Mouse (Mus musculus) embryo, embryonic 11.5 days (tissue): ENCODE data around the gene Keap1.
"Not testable (repeated sequence)": the region's sequence is repeated elsewhere in the genome, so short reads cannot be mapped to it uniquely, and the experiment has no call there.

Experiments
- DNase-seq: peaks from one replicate; pipeline ENCODE4 v3.0.0-alpha.2; 2012; ENCODE audit warnings: low read depth, low spot score

The Keap1 gene

GRCm38 (mm10) chr9:21264272-21264999 is 25.3 kb upstream of the Keap1 start:
- DNase-seq, result no peak

DNA sequence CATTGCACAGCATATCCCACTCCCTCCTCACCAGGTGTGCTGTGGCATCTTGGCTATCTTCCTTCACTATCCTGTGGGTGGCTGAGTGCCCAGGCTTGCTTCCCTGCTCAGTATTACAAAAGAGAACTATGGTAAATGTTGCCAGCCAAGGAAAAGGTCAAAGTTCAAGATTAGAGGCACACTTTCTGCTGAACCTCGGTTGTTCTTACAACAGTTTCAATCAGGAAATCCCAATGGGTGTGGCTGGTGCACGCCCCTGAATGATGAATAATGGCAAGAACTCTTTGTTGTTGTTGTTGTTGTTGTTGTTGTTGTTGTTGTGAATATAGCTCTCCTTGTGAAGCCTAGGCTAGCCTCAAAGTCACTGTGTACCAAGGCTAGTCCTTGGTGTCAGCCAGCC is 22.7 kb upstream of the Keap1 start:
- no peak for DNase-seq

DNA sequence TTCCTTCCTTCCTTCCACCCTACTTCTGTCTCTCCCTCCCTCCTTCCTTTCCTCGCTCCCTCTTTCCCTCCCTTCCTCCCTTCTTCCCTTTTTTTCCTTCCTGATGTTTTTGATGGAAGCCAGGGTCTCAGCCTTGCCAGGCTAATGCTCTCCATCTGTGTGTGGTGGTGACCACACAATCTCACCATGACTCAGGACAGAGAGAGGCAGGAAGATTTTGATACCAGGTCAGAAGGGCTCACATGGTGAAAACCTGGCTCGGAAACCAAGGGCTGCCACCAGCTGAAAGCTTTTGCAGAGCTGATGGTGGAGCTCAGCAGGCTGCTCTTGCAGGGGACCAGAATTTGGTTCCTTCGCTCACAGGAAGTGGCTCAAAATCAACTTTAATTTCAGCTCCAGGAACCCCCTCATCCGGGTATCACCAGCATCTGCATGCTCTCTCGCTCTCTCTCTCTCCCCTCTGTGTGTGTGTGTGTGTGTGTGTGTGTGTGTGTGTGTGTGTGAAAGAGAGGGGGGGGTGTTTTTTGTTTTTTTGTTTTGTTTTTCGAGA is 21.4 kb upstream of the Keap1 start:
- DNase-seq, result no peak

DNA sequence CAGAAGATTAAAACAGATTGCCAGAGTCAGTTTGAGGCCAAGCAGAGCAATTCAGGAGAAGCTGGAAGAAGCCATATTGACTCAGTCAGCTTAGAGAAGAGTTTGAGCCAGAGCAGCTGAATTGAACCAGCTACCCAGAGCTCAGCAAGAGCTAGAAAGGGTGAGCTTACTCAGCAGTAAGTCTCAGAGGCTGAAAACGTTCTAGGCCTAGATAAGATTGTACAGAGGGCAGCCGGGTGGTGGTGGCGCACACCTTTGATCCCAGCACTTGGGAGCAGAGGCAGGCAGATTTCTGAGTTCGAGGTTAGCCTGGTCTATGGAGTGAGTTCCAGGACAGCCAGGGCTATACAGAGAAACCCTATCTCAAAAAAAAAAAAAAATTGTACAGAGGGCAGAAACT is 17.2 kb upstream of the Keap1 start:
- DNase-seq, result not testable (repeated sequence)

DNA sequence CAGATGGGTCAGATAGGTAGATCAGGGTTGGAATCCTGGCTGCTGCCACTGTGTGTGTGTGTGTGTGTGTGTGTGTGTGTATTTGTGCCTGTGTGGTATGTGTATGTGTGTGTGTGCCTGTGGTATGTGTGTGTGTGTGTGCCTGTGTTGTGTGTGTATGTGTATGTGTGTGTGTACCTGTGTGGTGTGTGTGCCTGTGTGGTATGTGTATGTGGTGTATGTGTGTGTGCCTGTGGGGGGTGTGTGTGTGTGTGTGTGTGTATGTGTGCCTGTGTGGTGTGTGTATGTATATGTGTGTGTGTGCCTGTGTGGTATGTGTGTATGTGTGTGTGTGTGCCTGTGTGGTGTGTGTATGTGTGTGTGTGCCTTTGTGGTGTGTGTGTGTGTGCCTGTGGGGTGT is 15.5 kb upstream of the Keap1 start:
- no peak for DNase-seq

DNA sequence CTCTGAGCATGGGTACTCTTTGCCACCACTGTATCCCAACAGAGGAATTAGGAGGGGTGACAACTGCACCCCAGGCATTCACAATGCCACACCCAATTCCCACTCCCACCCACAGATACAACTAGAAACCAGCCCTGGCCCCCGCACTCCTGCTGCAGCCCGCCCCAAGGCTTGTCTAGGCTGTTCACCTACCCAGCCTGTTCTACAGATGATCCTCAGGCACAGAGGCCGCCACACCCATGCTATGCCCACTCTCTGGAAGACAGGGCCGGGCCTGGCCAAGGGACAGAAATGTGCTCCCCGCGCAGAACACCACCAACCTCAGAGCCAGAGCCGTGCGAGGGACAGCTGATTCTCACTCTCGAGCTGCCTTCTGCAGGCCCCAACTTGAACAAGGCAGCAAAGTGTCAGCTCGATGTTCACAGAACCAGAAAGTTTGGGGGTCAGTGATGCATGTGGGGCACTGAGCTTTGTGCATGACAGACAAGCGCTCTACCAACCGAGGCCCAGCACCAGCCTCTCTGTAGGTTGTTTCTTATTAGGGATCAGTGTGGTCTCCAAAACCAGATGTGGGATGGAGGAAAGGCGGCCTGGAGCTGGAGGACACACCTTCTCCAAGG is 12.1 kb upstream of the Keap1 start:
- DNase-seq, result no peak

- no peak for DNase-seq
Observed at GRCm38 (mm10) chr9:21250509-21250908, 11.3 kb upstream of the Keap1 start.

DNA sequence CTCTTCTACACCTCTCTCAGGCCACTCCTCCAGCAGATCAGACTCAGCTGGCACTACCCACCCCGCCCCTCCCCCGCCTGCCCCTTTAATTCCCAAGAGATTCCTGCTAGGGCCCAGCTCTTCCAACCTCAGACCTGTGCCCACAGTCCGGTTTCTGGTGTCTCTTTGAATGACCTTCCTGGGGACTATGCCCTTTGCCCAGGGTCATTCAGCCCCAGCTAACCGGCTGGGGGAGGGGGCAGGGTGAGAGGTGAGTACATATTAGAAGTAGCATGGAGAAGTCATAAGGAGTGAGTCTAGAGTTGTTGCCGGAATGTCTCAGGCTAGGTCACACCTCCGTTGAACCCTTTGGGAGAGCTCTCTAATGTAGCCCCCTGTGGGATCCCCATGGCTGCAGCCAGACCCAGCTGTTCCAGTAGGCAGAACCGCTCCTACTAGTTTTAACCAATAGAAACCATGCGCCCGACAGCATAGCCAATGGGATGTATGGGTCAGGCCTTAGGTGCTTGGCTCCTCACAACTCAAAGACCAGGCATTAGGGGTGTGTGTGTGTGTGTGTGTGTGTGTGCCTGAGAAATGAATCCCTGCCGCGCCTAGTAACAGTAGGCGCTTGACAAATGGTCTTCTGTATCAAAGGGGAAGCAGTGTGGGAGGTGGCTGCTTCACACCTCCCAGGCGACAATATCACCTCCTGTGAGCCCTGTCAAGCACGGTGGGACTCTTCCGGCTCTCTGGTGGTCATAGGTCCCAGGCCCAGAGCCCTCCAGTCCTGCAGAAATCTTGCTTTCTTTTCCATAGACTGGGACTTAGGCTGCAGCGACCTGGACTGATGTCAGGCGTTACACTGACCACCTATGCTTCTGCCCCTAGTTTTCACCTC is 10.7 kb upstream of the Keap1 start:
- DNase-seq, result no peak

DNA sequence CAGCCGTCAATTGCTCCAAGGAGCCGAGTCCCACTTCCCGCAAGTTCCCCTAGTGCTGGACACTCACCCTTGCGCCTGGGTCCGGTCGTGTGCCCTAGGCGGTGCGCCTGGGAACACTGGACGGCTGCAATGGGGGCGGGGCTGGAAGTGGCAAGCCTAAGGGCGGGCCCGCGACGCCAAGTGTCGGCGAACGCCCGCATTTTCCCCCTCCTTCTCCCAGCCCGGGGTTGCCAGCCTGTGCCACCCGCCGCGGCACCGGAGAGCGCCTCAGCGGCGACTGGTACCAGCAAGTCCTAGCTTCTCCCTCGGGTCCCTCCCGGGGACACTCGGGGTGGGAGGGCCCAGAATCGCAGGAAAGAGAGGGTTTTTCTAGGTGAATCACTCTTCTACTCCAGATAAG is 9.2 kb upstream of the Keap1 start, which contains the start of gene S1pr5:
TSS of gene S1pr5 (minus strand) at position 118 of the 400 bp plus-strand sequence.
- no peak for DNase-seq

GRCm38 (mm10) chr9:21246342-21246741 is 7.2 kb upstream of the Keap1 start:
- DNase-seq, result no peak

DNA sequence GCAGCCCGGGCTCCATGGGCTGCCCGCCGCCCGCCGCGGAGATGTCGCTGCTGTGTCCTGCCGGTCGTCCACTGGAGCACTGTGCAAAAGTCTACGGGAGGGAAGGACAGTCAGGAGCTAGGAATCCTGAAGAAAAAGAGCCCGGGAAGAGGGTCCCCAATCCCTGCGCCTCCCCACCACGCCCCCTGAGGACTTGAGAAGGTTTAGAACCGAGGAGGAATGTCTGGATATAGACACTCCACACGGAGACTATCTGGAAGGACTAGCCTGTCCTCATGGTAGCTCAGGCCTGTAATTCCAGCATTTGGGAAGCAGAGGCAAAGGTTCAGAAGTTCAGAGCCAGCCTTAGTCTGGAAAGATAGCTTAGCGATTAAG is 5.9 kb upstream of the Keap1 start:
- DNase-seq, result no peak

GRCm38 (mm10) chr9:21244428-21245112 is 5.4 kb upstream of the Keap1 start:
- DNase-seq, result no peak

DNA sequence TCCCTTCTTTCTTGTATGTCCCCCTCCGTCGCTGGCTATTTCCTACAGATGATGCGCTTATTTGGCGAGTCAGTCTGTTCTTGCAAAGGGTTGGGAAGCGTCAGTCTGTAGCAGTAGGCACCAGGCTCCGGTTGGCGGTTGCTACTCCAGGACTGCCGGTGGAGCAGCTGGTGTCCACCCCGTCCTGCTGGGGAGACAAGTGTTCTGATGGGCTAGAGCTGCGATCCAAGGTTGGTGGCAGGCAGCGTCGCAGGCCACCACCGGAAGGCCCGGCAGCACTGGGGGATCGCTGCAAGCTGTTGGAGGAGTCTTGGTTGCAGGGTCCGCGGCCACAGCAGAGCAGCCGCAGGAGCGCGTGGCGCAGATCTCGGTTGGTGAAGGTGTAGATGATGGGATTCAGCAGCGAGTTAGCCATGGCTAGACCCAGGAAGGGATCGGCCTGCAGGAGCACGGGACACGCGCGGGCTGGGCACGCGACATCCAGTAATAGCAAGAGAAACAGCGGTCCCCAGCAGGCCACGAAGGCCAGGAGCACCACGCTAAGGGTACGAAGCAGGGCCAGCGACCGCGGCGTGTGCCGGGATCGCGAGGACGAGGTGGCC is 4.8 kb upstream of the Keap1 start:
- DNase-seq, result no peak

DNA sequence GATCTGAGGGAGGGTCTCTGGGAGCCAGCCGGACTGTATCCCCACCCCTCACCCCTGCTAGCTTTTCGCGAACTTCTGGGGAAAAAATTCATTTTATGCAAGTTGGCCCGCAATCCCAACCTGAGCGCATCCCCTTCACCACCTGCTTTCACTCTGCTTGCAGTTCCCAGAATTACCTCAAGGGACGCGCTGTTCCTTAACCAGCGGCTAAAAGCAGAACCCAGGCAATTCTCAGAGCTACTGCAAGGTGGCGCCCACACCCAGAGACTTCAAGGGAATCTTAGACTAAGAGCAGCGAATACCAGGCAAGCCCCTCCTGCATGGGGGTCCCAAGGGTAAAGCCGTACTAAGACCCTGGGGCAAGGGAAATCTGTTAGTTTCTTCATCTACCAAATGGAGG is 2.2 kb upstream of the Keap1 start:
- no peak for DNase-seq

DNA sequence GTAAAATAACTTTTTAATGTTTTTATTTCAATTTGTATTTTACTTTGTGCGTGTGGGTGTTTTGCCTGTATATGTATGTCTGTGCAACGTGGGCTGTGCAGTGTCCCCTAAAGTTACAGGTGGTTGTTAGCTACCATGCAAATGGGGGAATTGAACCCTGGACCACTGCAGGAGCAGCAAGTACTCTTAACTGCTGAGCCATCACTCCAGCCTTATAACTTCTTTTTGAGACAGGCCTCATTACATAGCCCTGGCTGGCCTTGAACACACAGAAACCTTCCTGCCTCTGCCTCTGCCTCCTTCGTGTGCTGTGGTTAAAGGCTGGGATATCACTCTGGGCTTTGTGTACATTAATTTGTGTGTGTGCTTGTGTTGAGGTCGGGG is 296 bp upstream of the Keap1 start:
- no peak for DNase-seq

DNA sequence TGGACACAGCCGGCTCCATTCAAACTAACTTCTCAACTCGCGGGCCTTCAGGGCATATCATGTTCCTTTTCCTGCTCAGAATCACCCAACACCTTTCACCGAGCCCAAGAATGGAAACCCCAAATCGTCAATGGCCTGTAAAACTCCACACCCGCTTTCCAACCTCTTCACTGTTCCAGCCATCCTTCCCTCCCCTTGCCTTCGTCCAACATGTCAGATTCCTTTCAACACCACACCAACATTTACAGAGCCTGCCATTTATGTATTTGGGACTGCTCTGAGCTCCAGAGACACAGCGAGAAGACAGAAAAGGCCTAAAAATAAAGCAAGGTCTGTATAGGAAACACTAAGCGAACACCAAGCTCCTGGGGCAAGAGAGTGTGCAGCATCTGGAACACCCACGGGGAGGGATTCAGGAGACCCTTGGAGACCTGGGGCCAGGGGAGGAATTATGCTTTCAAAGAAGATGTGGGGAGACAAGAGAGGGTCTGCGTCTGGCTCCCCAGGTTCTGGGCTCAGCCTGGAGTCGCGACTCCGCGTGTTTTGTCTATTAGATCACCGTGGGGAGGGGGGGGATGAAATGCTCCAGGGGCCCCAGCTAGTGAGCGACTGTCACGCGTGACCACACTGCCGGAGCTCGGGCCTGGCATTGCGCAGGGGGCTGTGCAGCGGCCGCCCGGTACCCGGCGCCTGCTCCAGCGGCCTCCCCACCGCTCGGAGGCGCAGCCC is 993 bp downstream of the Keap1 start:
- no peak for DNase-seq

GRCm38 (mm10) chr9:21237368-21238003 is 1.7 kb downstream of the Keap1 start:
- DNase-seq, result no peak

DNA sequence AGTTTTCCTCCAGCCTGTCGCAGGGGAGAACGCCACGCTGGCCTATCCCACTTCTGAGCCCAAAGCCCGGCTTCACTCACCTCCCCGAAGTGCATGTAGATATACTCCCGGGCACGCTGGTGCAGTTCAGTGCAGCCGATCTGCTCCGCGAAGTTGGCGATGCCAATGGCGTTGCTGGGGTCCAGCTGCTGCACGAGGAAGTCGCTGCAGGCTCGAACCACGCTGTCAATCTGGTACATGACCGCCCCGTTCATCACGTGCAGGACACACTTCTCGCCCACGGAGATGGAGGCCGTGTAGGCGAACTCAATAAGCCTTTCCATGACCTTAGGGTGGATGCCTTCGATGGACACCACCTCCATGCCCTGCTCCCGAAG is 2.2 kb downstream of the Keap1 start:
- DNase-seq, result no peak

GRCm38 (mm10) chr9:21235341-21235740 is 3.8 kb downstream of the Keap1 start:
- DNase-seq, result no peak

DNA sequence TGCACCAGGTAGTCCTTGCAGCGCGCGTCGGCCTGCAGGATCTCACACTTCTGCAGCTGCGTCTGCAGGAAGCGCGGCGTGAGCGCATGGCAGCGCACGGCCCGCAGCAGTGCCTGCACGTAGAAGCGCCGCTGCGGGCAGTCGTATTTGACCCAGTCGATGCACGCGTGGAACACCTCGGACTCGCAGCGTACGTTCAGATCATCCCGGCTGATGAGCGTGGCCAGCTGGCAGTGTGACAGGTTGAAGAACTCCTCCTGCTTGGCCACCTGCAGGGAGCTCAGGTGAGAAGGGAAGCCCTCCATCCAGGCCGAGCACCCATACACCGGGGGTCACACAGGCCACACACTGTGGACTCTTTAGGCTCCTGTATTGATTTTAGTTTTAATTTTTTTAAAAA is 5.4 kb downstream of the Keap1 start:
- DNase-seq, result no peak
